Mouse (Mus musculus) CD8-positive naive resting alpha-beta T cell, adult 2 months (primary cell): ENCODE results near the gene Ostm1.
A peak's percentile ranks its signal among the peaks of the same experiment; 100 is the strongest.

Experiments used
- DNase-seq, 2 experiments: peaks; one replicate each; pipeline ENCODE4 v3.0.0; 2022; ENCODE audit warnings: low read depth in 2 of 2, low spot score in 2 of 2

Gene Ostm1

GRCm38 (mm10) chr10:42678331-42678730 is 94.7 kb downstream of the Ostm1 start:
- no peak for DNase-seq

GRCm38 (mm10) chr10:42678755-42679364 is 95.2 kb downstream of the Ostm1 start:
- DNase-seq, result peak; percentile 80 to 88

GRCm38 (mm10) chr10:42679586-42679985 is 96.0 kb downstream of the Ostm1 start:
- no peak for DNase-seq

- DNase-seq, result no peak
These were observed 97.0 kb downstream of the Ostm1 start for GRCm38 (mm10) chr10:42680582-42681001.

- DNase-seq, result no peak
These were observed 98.8 kb downstream of the Ostm1 start for GRCm38 (mm10) chr10:42682421-42682820.

GRCm38 (mm10) chr10:42687873-42688272 is 104.3 kb downstream of the Ostm1 start:
- no peak for DNase-seq

GRCm38 (mm10) chr10:42689694-42690093 is 106.1 kb downstream of the Ostm1 start:
- no peak for DNase-seq

GRCm38 (mm10) chr10:42690233-42691028 is 106.8 kb downstream of the Ostm1 start:
- no peak for DNase-seq

- no peak for DNase-seq
These were observed 107.4 kb downstream of the Ostm1 start for GRCm38 (mm10) chr10:42691051-42691450.

GRCm38 (mm10) chr10:42692095-42692494 is 108.5 kb downstream of the Ostm1 start:
- no peak for DNase-seq

- DNase-seq, result no peak
These were observed 109.2 kb downstream of the Ostm1 start for GRCm38 (mm10) chr10:42692794-42693193.

- DNase-seq, result no peak
These were observed 109.9 kb downstream of the Ostm1 start for GRCm38 (mm10) chr10:42693482-42693881.

- no peak for DNase-seq
These were observed 112.7 kb downstream of the Ostm1 start for GRCm38 (mm10) chr10:42696361-42696760.

- peak; percentile 80 to 85 for DNase-seq
These were observed 113.4 kb downstream of the Ostm1 start for GRCm38 (mm10) chr10:42697007-42697406.

- DNase-seq, result no peak
These were observed 114.8 kb downstream of the Ostm1 start for GRCm38 (mm10) chr10:42698375-42698774.

- peak; percentile 58 to 67 for DNase-seq
These were observed 115.4 kb downstream of the Ostm1 start for GRCm38 (mm10) chr10:42698994-42699393.

- DNase-seq, result no peak
These were observed 118.5 kb downstream of the Ostm1 start for GRCm38 (mm10) chr10:42702111-42702510.

- no peak for DNase-seq
These were observed 131.1 kb downstream of the Ostm1 start for GRCm38 (mm10) chr10:42714676-42715075.

- DNase-seq, result no peak
These were observed 131.9 kb downstream of the Ostm1 start for GRCm38 (mm10) chr10:42715366-42716035.

GRCm38 (mm10) chr10:42722116-42722515 is 138.5 kb downstream of the Ostm1 start:
- no peak for DNase-seq

GRCm38 (mm10) chr10:42723275-42724232 is 139.9 kb downstream of the Ostm1 start:
- no peak for DNase-seq
